Mouse (Mus musculus): ENCODE measurements around the gene Col28a1. TPM values are rescaled to one million over a fixed set of nuclear protein-coding genes. Genes with fewer than 3 reads are reported as not detected.

Col28a1 gene
- polyA plus RNA-seq, 1 experiment from 2014 or later = 1.4 TPM

DNA sequence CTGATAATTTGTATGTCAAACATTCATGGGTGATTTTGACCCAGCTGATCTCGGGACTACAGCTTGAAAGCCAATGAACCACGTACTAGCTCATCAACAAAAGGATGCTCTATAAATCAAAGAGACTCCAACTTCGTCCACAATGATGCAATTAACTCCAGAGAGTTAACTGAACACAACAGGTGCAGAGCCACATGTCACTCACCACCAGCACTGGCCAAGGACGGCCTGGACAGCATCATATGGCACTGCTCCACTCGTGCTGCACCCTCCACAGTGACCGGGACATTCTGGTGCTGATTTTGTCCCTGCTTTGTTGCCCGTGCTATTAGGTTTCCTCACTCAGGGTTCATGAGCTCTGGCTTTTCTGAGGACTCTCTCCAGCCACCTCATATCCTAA lies 107.6 kb downstream of the Col28a1 start:
- TF ChIP-seq CTCF (IDR thresholded peaks at IDR 0.05; ENCODE audit: low read depth) = no peak
- TF ChIP-seq EP300 (optimal IDR thresholded peaks at IDR 0.05) = no peak
- H3K9ac ChIP-seq (ENCODE audit: low read length) = no peak overlapping the region
- no peaks in the 10 kb centered on the region for H3K4me1 ChIP-seq (replicated peaks; ENCODE audit: control insufficient read depth, insufficient read depth)
- DNase-seq (ENCODE audit: low spot score) (no peak), ATAC-seq (ENCODE audit: low FRiP score, low TSS enrichment) (no peak)
- H3K4me3 ChIP-seq (ENCODE audit: low read depth, low read length) = no peak overlapping the region
- no peaks in the 10 kb centered on the region for H3K36me3 ChIP-seq (ENCODE audit: control insufficient read depth, insufficient read depth, low read length)
- H3K27me3 ChIP-seq (ENCODE audit: control insufficient read depth, insufficient read depth, low read length) = no peaks in the 10 kb centered on the region
- WGBS = 83% methylated on average over 7 of the region's 7 CpGs
- H3K9me3 ChIP-seq (ENCODE audit: control insufficient read depth, low read length) = no peaks in the 10 kb centered on the region
- no peak overlapping the region for H3K4me2 ChIP-seq (replicated peaks; ENCODE audit: low read depth)
- no peak overlapping the region for H3K27ac ChIP-seq (replicated peaks)

DNA sequence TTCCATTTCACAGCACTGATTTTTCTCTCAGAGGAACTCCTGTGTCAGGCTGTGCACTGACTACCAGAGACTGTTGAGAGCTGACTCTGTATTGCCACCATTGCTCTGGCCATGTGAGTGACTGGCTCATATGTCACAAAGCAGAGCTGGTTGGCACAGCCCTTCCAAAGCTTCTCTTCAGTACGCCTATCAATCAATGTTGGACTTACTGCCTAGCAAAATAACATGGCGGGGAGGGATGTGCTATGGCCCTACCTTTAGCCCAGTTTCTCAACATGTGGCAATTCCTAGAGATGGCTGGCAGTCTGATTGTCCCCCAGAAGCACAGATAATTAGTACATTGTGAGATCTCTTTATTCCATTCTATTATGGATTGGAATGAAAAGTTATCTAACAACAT lies 109.2 kb downstream of the Col28a1 start:
- H3K27ac ChIP-seq (replicated peaks) = no peak overlapping the region
- no peaks in the 10 kb centered on the region for H3K36me3 ChIP-seq (ENCODE audit: control insufficient read depth, insufficient read depth, low read length)
- ATAC-seq (ENCODE audit: low FRiP score, low TSS enrichment) = no peak
- no peak overlapping the region for H3K9ac ChIP-seq (ENCODE audit: low read length)
- WGBS = 82% methylated on average over 2 of the region's 2 CpGs
- H3K4me1 ChIP-seq (replicated peaks; ENCODE audit: control insufficient read depth, insufficient read depth) = no peaks in the 10 kb centered on the region
- no peak for DNase-seq (ENCODE audit: low spot score)
- no peaks in the 10 kb centered on the region for H3K9me3 ChIP-seq (ENCODE audit: control insufficient read depth, low read length)
- H3K4me2 ChIP-seq (replicated peaks; ENCODE audit: low read depth) = no peak overlapping the region
- TF ChIP-seq EP300 (optimal IDR thresholded peaks at IDR 0.05) (no peak), CTCF (IDR thresholded peaks at IDR 0.05; ENCODE audit: low read depth) (no peak)
- H3K27me3 ChIP-seq (ENCODE audit: control insufficient read depth, insufficient read depth, low read length) = no peaks in the 10 kb centered on the region
- H3K4me3 ChIP-seq (ENCODE audit: low read depth, low read length) = no peak overlapping the region

DNA sequence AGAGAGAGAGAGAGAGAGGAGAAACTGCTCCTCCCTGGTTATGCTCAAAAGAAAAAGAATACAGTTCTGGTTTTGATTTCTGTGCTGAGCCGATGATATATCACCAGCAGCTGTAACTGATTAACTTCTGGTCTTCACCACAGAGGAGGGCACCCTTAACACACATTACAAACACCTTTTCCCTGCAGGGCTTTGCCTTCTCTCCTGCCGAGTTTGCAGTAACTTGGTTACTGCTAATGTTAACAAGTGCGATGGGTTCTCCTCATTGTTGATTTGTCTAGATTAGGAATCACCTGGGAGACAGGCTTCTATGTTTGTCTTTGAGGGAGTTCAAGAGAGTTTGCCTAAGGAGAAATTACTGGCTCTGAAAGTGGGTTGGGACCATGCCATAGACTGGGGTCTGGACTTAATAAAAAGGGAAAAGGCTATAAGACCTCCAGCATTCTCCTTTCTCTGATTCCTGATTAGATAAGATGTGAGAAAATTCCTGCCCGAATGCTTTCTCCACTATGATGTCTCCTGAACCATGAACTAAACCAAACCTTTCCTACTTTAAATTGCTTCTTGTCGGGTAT lies 114.8 kb downstream of the Col28a1 start:
- ATAC-seq (ENCODE audit: low FRiP score, low TSS enrichment) (peak; percentile 63; the same call in 1 of the 2 replicates), DNase-seq (ENCODE audit: low spot score) (no peak)
- no peak overlapping the region for H3K4me2 ChIP-seq (replicated peaks; ENCODE audit: low read depth)
- no peaks in the 10 kb centered on the region for H3K27me3 ChIP-seq (ENCODE audit: control insufficient read depth, insufficient read depth, low read length)
- TF ChIP-seq EP300 (optimal IDR thresholded peaks at IDR 0.05) (no peak), CTCF (IDR thresholded peaks at IDR 0.05; ENCODE audit: low read depth) (no peak)
- H3K4me1 ChIP-seq (replicated peaks; ENCODE audit: control insufficient read depth, insufficient read depth) = no peaks in the 10 kb centered on the region
- H3K9me3 ChIP-seq (ENCODE audit: control insufficient read depth, low read length) = no peaks in the 10 kb centered on the region
- no peak overlapping the region for H3K9ac ChIP-seq (ENCODE audit: low read length)
- H3K27ac ChIP-seq (replicated peaks) = no peak overlapping the region
- H3K4me3 ChIP-seq (ENCODE audit: low read depth, low read length) = no peak overlapping the region
- 40% methylated on average over 5 of the region's 5 CpGs for WGBS
- no peaks in the 10 kb centered on the region for H3K36me3 ChIP-seq (ENCODE audit: control insufficient read depth, insufficient read depth, low read length)

DNA sequence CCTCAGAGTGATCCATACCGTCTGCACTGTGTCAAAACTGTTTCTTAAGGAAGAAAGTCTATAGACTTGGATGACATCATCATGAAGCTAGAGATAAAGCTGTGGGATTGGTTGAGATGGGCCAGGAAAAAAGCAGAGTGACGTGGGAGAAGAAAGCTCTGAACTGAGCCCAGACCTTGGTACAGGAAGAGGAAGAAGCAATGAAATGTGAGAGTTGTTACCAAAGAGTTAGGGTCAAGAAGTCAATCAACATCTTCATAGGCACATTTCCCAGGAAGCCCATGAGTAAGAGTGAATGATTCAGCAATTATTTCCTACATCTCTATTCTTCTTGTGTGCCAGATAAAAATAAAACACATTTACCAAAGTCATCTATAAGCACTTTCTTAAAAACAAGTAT lies 117.5 kb downstream of the Col28a1 start:
- no peak overlapping the region for H3K9ac ChIP-seq (ENCODE audit: low read length)
- ATAC-seq (ENCODE audit: low FRiP score, low TSS enrichment) (no peak), DNase-seq (ENCODE audit: low spot score) (no peak)
- no peak overlapping the region for H3K4me2 ChIP-seq (replicated peaks; ENCODE audit: low read depth)
- H3K9me3 ChIP-seq (ENCODE audit: control insufficient read depth, low read length) = no peaks in the 10 kb centered on the region
- H3K27ac ChIP-seq (replicated peaks) = no peak overlapping the region
- no peak for TF ChIP-seq EP300 (optimal IDR thresholded peaks at IDR 0.05)
- TF ChIP-seq CTCF (IDR thresholded peaks at IDR 0.05; ENCODE audit: low read depth) = no peak
- no peaks in the 10 kb centered on the region for H3K4me1 ChIP-seq (replicated peaks; ENCODE audit: control insufficient read depth, insufficient read depth)
- no peak overlapping the region for H3K4me3 ChIP-seq (ENCODE audit: low read depth, low read length)
- WGBS = 56% methylated on average over 2 of the region's 2 CpGs
- no peaks in the 10 kb centered on the region for H3K36me3 ChIP-seq (ENCODE audit: control insufficient read depth, insufficient read depth, low read length)
- no peaks in the 10 kb centered on the region for H3K27me3 ChIP-seq (ENCODE audit: control insufficient read depth, insufficient read depth, low read length)

DNA sequence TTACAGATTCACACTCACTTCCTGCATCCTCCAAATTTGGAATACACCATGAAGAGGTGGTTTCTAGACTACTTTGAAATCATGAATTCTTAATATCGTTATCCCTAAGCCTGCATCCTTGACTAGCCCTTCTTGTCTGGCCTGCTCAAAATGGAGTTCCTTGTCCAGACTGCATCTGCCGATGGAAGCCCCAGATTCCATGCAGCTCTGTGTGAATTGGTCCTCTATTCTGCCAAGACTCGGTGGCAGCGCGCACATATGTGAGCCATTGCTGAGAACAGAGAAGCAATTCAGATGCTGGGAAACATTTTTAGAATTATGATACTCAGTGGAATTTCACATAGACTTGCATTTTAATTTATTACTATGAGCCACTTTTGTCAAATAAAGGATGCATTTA lies 123.4 kb downstream of the Col28a1 start:
- Histone ChIP-seq H3K36me3 (ENCODE audit: control insufficient read depth, insufficient read depth, low read length) (no peaks in the 10 kb centered on the region), H3K4me2 (replicated peaks; ENCODE audit: low read depth) (no peak overlapping the region), H3K9ac (ENCODE audit: low read length) (no peak overlapping the region), H3K27ac (replicated peaks) (no peak overlapping the region), H3K4me1 (replicated peaks; ENCODE audit: control insufficient read depth, insufficient read depth) (no peaks in the 10 kb centered on the region), H3K27me3 (ENCODE audit: control insufficient read depth, insufficient read depth, low read length) (no peaks in the 10 kb centered on the region), H3K9me3 (ENCODE audit: control insufficient read depth, low read length) (no peaks in the 10 kb centered on the region), H3K4me3 (ENCODE audit: low read depth, low read length) (no peak overlapping the region)
- 92% methylated on average over 5 of the region's 5 CpGs for WGBS
- ATAC-seq (ENCODE audit: low FRiP score, low TSS enrichment) (no peak), DNase-seq (ENCODE audit: low spot score) (no peak)
- no peak for TF ChIP-seq CTCF (IDR thresholded peaks at IDR 0.05; ENCODE audit: low read depth)

DNA sequence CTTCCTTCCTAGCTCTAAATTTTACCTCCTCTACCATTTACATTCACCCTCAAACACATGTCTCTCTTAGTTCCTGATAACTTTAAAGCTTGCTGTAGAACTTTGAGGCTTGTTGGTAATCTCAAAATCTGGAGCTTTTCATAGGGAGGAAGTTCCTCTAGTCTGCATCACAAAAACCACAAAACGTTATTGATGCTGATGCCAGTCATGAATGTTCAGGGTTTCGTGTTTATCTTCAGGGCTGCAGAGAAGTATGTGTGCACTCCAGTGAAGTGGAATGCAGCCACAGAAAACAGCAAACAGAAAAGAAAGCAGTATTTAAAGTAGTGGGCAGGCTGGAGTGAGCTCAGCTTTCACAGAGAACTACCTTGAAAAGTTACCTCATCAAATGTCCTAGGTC lies 124.0 kb downstream of the Col28a1 start:
- no peak for ATAC-seq (ENCODE audit: low FRiP score, low TSS enrichment)
- no peak for DNase-seq (ENCODE audit: low spot score)

More for the DNA sequence above, 124.0 kb downstream of the Col28a1 start:
- TF ChIP-seq CTCF (IDR thresholded peaks at IDR 0.05; ENCODE audit: low read depth) = no peak
- TF ChIP-seq EP300 (optimal IDR thresholded peaks at IDR 0.05) = no peak
- Histone ChIP-seq H3K4me1 (replicated peaks; ENCODE audit: control insufficient read depth, insufficient read depth) (no peaks in the 10 kb centered on the region), H3K4me2 (replicated peaks; ENCODE audit: low read depth) (no peak overlapping the region), H3K9me3 (ENCODE audit: control insufficient read depth, low read length) (no peaks in the 10 kb centered on the region), H3K4me3 (ENCODE audit: low read depth, low read length) (no peak overlapping the region), H3K27ac (replicated peaks) (no peak overlapping the region), H3K36me3 (ENCODE audit: control insufficient read depth, insufficient read depth, low read length) (no peaks in the 10 kb centered on the region), H3K9ac (ENCODE audit: low read length) (no peak overlapping the region), H3K27me3 (ENCODE audit: control insufficient read depth, insufficient read depth, low read length) (no peaks in the 10 kb centered on the region)
- 52% methylated on average over 2 of the region's 2 CpGs for WGBS
